Mouse (Mus musculus) megakaryocyte, embryonic 14.5 days (primary cell): Measurements from ENCODE around the gene Gm43638.

ENCODE experiments used
- FLI1 ChIP-seq: IDR thresholded peaks from 2 replicates; pipeline ENCODE4 v1.6.1; 2012; ENCODE audit warnings: low read length, inconsistent platforms, mixed read lengths
- GATA1 ChIP-seq: IDR thresholded peaks from 3 replicates; pipeline ENCODE4 v1.6.1; 2012; ENCODE audit warnings: mixed read lengths, low read length, inconsistent platforms, borderline replicate concordance

DNA sequence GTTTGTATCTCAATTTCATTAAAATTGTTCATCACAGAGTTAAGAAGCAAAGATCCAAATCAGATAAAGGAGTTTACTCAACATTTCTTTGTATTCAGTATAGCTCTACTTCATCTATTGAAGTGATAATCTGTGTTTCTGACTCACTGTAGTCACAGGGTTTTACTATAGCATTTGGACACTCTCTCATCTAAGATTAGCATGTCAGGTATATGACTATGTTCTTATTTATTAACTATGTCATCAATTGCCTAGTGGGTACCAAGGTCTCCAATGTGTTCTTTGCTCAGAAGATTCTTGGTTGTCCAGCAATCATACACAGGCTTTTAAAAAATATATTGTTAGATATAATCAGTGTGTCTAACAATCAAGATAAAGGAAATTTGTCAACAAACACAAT, 31.1 kb downstream of the Gm43638 start:
- TF ChIP-seq GATA1 (no peak), FLI1 (no peak)
